In genomic region chr6:117758516-117758915, GRCm38 (mm10) we compare ENCODE assay signal across 8 mouse cellular contexts.
DNase-seq lines count a peak whose midpoint lies in the region; ATAC-seq lines count a peak whose summit lies in the region.
"Not testable (repeated sequence)": the region's sequence is repeated elsewhere in the genome, so short reads cannot be mapped to it uniquely, and the experiment has no call there.

No protein-coding gene starts in this region.

- peak; percentile 54; the same call in 1 of the 2 replicates for ATAC-seq in megakaryocyte progenitor cell, adult 5-6 weeks (replicated peaks; ENCODE audit: poor library complexity)

- intact Hi-C loops in left cerebral cortex, postnatal 14 days (cut with DNase I), result not testable (repeated sequence)

- DNase-seq in A20 (ENCODE audit: low read depth, low spot score), result peak; percentile 40
- peak; percentile 39 to 78 for DNase-seq in adrenal gland, adult (ENCODE audit: inconsistent age in 2 of 2, low spot score in 1 of 2)
- DNase-seq in cerebellum, postnatal 10 days, result peak; percentile 72 to 75
- peak; percentile 51 for DNase-seq in forelimb bud, embryonic 11.5 days (ENCODE audit: low read depth, low spot score)
- peak; percentile 2 for DNase-seq in hindlimb bud, embryonic 11.5 days (ENCODE audit: extremely low spot score, low read depth, low spot score)
- peak; percentile 57 to 69 for DNase-seq in left cerebral cortex, postnatal 14 days (ENCODE audit: low spot score in 2 of 2)
- peak; percentile 20 for DNase-seq in skeletal muscle tissue, adult 2 months (ENCODE audit: low read depth, low spot score)

Comparison
In these comparisons a context has a peak if more than half of its experiments do, and no peak if none do; other contexts are left out.
1. Peak in every context shown above with its lines: DNase-seq and ATAC-seq.
2. DNase-seq: peak in every context shown above with its lines; median percentile 74 in cerebellum, postnatal 10 days; 63 in left cerebral cortex, postnatal 14 days; 58 in adrenal gland, adult; 51 in forelimb bud, embryonic 11.5 days; 40 in A20; 20 in skeletal muscle tissue, adult 2 months; 2 in hindlimb bud, embryonic 11.5 days.